Mouse (Mus musculus): Measurements from ENCODE around the gene Sh3rf1.

DNA sequence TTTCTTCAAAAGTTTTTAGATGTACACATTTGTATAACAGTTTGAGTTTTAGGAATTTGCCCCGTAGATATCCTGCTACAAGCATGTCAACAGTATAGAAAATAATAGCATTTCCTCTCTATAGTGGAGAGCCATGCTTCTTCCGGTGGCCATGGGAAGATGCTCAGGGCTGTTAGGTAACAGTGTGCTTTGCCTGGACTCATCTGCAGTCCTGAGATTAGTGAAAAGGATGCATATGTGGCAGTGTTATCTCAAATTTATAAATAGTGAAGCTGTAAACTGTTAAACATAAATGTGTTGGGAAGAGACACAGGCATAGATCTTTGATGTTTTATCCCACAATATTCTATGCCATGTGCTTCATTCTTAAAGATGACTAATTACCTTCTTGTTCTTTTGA is 120.8 kb downstream of the Sh3rf1 start:
- TF ChIP-seq MYOD1 (IDR thresholded peaks at IDR 0.05; ENCODE audit: control insufficient read depth, insufficient read length, low read depth) (no peak), CTCF (IDR thresholded peaks at IDR 0.05; ENCODE audit: control insufficient read depth, insufficient read depth, insufficient read length) (no peak), USF1 (IDR thresholded peaks at IDR 0.05; ENCODE audit: low read depth) (no peak), MAX (IDR thresholded peaks at IDR 0.05) (no peak), CEBPB (IDR thresholded peaks at IDR 0.05; ENCODE audit: low read depth) (no peak), FOSL1 (IDR thresholded peaks at IDR 0.05; ENCODE audit: insufficient read depth, low read length, poor library complexity, severe bottlenecking) (no peak), MYOG (IDR thresholded peaks at IDR 0.05; ENCODE audit: control insufficient read depth, extremely low read depth, insufficient read length) (no peak)

All from C2C12 (cell line).